Mouse (Mus musculus): ENCODE measurements around the gene Nmnat2. TPM values are rescaled to one million over a fixed set of nuclear protein-coding genes. Genes with fewer than 3 reads are reported as not detected.
A peak's percentile ranks its signal among the peaks of the same experiment; 100 is the strongest.
"Not testable (repeated sequence)": the region's sequence is repeated elsewhere in the genome, so short reads cannot be mapped to it uniquely, and the experiment has no call there.

Gene Nmnat2
- polyA plus RNA-seq, 1 experiment from 2014 or later: 1.3 TPM

- 59% methylated on average over 10 of the region's 10 CpGs for WGBS
- Histone ChIP-seq H3K4me1 (ENCODE audit: control insufficient read depth, insufficient read depth, low read length) (peaks cover 26% of the 10 kb centered on the region), H3K9ac (ENCODE audit: low read depth, low read length) (no peak overlapping the region), H3K4me3 (ENCODE audit: low read length) (no peak overlapping the region), H3K36me3 (ENCODE audit: control insufficient read depth, insufficient read depth, low read length) (no peaks in the 10 kb centered on the region), H3K27ac (ENCODE audit: low read length) (no peak overlapping the region), H3K4me2 (ENCODE audit: low read depth, low read length) (no peak overlapping the region), H3K9me3 (ENCODE audit: control insufficient read depth, low read length) (no peaks in the 10 kb centered on the region), H3K27me3 (replicated peaks; ENCODE audit: control insufficient read depth, insufficient read depth, low read length) (no peaks in the 10 kb centered on the region; the same call in none of the 2 replicates)
- ATAC-seq: no peak
Observed at GRCm38 (mm10) chr1:153072711-153073110, 117.9 kb downstream of the Nmnat2 start.

GRCm38 (mm10) chr1:153073441-153073840 is 118.6 kb downstream of the Nmnat2 start:
- Histone ChIP-seq H3K4me2 (ENCODE audit: low read depth, low read length) (peak overlapping the region; percentile 22; the same call in 1 of the 2 replicates), H3K4me3 (ENCODE audit: low read length) (no peak overlapping the region), H3K9ac (ENCODE audit: low read depth, low read length) (no peak overlapping the region), H3K36me3 (ENCODE audit: control insufficient read depth, insufficient read depth, low read length) (no peaks in the 10 kb centered on the region), H3K27me3 (replicated peaks; ENCODE audit: control insufficient read depth, insufficient read depth, low read length) (no peaks in the 10 kb centered on the region; the same call in none of the 2 replicates), H3K9me3 (ENCODE audit: control insufficient read depth, low read length) (no peaks in the 10 kb centered on the region), H3K4me1 (ENCODE audit: control insufficient read depth, insufficient read depth, low read length) (peaks cover 26% of the 10 kb centered on the region), H3K27ac (ENCODE audit: low read length) (no peak overlapping the region)
- peak; percentile 57 for ATAC-seq
- 21% methylated on average over 9 of the region's 9 CpGs for WGBS

GRCm38 (mm10) chr1:153075087-153075736 is 120.4 kb downstream of the Nmnat2 start:
- H3K27ac ChIP-seq (ENCODE audit: low read length): no peak overlapping the region

DNA sequence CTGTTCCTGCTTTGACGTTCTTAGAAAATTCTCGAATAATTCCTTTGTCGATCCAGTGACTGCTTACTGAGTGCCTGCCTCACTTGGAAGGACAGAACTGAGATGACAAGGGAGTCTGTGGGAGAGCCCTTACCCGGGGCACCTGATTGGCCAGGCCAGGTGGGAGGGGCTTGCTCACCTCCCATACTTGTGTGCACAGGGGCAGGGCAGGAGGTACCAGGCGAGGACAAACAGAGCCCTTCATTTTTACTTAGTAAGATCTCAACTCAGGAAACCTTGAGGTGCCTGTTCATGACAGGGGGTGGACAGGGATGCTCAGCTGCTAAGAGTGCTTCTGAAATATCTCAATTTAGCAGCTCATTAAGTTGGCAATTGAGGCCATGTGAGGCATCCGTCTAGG is 121.2 kb downstream of the Nmnat2 start:
- no peaks in the 10 kb centered on the region; the same call in none of the 2 replicates for H3K27me3 ChIP-seq (replicated peaks; ENCODE audit: control insufficient read depth, insufficient read depth, low read length)
- H3K4me3 ChIP-seq (ENCODE audit: low read length): no peak overlapping the region
- H3K4me1 ChIP-seq (ENCODE audit: control insufficient read depth, insufficient read depth, low read length): peaks cover 26% of the 10 kb centered on the region
- 43% methylated on average over 6 of the region's 6 CpGs for WGBS
- no peak overlapping the region for H3K27ac ChIP-seq (ENCODE audit: low read length)
- H3K36me3 ChIP-seq (ENCODE audit: control insufficient read depth, insufficient read depth, low read length): no peaks in the 10 kb centered on the region
- H3K9me3 ChIP-seq (ENCODE audit: control insufficient read depth, low read length): no peaks in the 10 kb centered on the region
- no peak overlapping the region for H3K9ac ChIP-seq (ENCODE audit: low read depth, low read length)
- ATAC-seq: no peak
- no peak overlapping the region for H3K4me2 ChIP-seq (ENCODE audit: low read depth, low read length)

More at GRCm38 (mm10) chr1:153075087-153075736, 120.4 kb downstream of the Nmnat2 start:
- H3K36me3 ChIP-seq (ENCODE audit: control insufficient read depth, insufficient read depth, low read length): no peaks in the 10 kb centered on the region
- WGBS: 76% methylated on average over 3 of the region's 3 CpGs
- no peaks in the 10 kb centered on the region; the same call in none of the 2 replicates for H3K27me3 ChIP-seq (replicated peaks; ENCODE audit: control insufficient read depth, insufficient read depth, low read length)
- no peak overlapping the region for H3K4me3 ChIP-seq (ENCODE audit: low read length)
- no peak overlapping the region for H3K9ac ChIP-seq (ENCODE audit: low read depth, low read length)
- H3K9me3 ChIP-seq (ENCODE audit: control insufficient read depth, low read length): no peaks in the 10 kb centered on the region
- H3K4me1 ChIP-seq (ENCODE audit: control insufficient read depth, insufficient read depth, low read length): peaks cover 26% of the 10 kb centered on the region
- no peak overlapping the region for H3K4me2 ChIP-seq (ENCODE audit: low read depth, low read length)
- ATAC-seq: no peak

GRCm38 (mm10) chr1:153083233-153083632 is 128.4 kb downstream of the Nmnat2 start:
- H3K9ac ChIP-seq (ENCODE audit: low read depth, low read length): not testable (repeated sequence)

GRCm38 (mm10) chr1:153084191-153084590 is 129.4 kb downstream of the Nmnat2 start:
- Histone ChIP-seq H3K4me3 (ENCODE audit: low read length) (no peak overlapping the region), H3K9me3 (ENCODE audit: control insufficient read depth, low read length) (no peaks in the 10 kb centered on the region), H3K4me2 (ENCODE audit: low read depth, low read length) (no peak overlapping the region), H3K9ac (ENCODE audit: low read depth, low read length) (no peak overlapping the region), H3K27me3 (replicated peaks; ENCODE audit: control insufficient read depth, insufficient read depth, low read length) (no peaks in the 10 kb centered on the region), H3K27ac (ENCODE audit: low read length) (no peak overlapping the region), H3K4me1 (ENCODE audit: control insufficient read depth, insufficient read depth, low read length) (no peaks in the 10 kb centered on the region), H3K36me3 (ENCODE audit: control insufficient read depth, insufficient read depth, low read length) (no peaks in the 10 kb centered on the region)
- ATAC-seq: no peak
- 60% methylated on average over 6 of the region's 6 CpGs for WGBS

More at GRCm38 (mm10) chr1:153083233-153083632, 128.4 kb downstream of the Nmnat2 start:
- H3K4me3 ChIP-seq (ENCODE audit: low read length); H3K27me3 ChIP-seq (replicated peaks; ENCODE audit: control insufficient read depth, insufficient read depth, low read length); ATAC-seq; H3K27ac ChIP-seq (ENCODE audit: low read length); H3K9me3 ChIP-seq (ENCODE audit: control insufficient read depth, low read length); H3K4me2 ChIP-seq (ENCODE audit: low read depth, low read length); H3K36me3 ChIP-seq (ENCODE audit: control insufficient read depth, insufficient read depth, low read length); H3K4me1 ChIP-seq (ENCODE audit: control insufficient read depth, insufficient read depth, low read length): not testable (repeated sequence)
- 88% methylated on average over 7 of the region's 14 CpGs for whole genome bisulfite sequencing

DNA sequence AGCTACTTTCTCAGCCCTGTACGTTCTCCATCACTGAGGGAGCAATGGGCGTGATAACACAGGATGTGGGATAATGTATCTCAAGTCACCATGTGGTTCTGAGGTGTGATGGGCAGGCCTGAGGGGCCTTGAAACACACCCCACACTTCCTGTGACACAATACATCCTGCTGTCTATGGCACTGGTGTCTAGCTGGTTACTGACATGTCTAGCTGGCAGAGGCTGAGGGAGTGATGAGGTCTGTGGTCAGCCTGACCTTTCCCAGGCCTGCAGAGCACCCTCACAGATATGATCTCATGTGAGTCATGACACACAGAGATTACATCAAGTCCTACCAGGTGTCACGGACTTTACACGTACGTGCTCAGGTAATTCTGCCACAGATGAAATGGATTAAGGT is 130.4 kb downstream of the Nmnat2 start:
- no peak overlapping the region for H3K4me3 ChIP-seq (ENCODE audit: low read length)
- ATAC-seq: no peak
- no peaks in the 10 kb centered on the region for H3K36me3 ChIP-seq (ENCODE audit: control insufficient read depth, insufficient read depth, low read length)
- WGBS: 91% methylated on average over 5 of the region's 5 CpGs
- no peak overlapping the region for H3K4me2 ChIP-seq (ENCODE audit: low read depth, low read length)
- H3K9ac ChIP-seq (ENCODE audit: low read depth, low read length): no peak overlapping the region
- no peaks in the 10 kb centered on the region for H3K4me1 ChIP-seq (ENCODE audit: control insufficient read depth, insufficient read depth, low read length)
- H3K9me3 ChIP-seq (ENCODE audit: control insufficient read depth, low read length): no peaks in the 10 kb centered on the region
- no peak overlapping the region for H3K27ac ChIP-seq (ENCODE audit: low read length)
- H3K27me3 ChIP-seq (replicated peaks; ENCODE audit: control insufficient read depth, insufficient read depth, low read length): no peaks in the 10 kb centered on the region

- Histone ChIP-seq H3K4me1 (ENCODE audit: control insufficient read depth, insufficient read depth, low read length) (peaks cover 5% of the 10 kb centered on the region; the same call in 1 of the 2 replicates), H3K9me3 (ENCODE audit: control insufficient read depth, low read length) (no peaks in the 10 kb centered on the region), H3K4me2 (ENCODE audit: low read depth, low read length) (no peak overlapping the region), H3K27ac (ENCODE audit: low read length) (no peak overlapping the region), H3K9ac (ENCODE audit: low read depth, low read length) (no peak overlapping the region), H3K36me3 (ENCODE audit: control insufficient read depth, insufficient read depth, low read length) (no peaks in the 10 kb centered on the region), H3K27me3 (replicated peaks; ENCODE audit: control insufficient read depth, insufficient read depth, low read length) (no peaks in the 10 kb centered on the region), H3K4me3 (ENCODE audit: low read length) (no peak overlapping the region)
- no peak for ATAC-seq
- WGBS: 83% methylated on average over 5 of the region's 5 CpGs
Observed at GRCm38 (mm10) chr1:153087771-153088170, 133.0 kb downstream of the Nmnat2 start.

DNA sequence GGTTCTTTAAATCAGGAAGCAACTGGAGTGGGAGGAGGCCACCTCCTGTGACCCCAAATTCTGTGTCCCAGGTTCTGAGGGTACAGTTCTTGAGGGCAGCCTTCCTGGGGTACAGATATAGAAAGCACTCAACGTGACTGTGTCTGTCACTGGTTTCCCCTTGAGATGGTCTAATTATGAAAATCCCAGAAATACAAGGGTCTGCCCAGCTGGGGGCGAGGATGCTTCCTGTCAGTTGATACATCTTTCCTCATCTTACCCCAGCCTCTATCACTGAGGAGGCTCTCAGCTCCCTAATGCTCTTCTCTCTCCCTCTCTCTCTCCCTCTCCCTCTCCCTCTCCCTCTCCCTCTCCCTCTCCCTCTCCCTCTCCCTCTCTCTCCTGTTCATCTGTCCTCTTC is 135.3 kb downstream of the Nmnat2 start:
- no peaks in the 10 kb centered on the region for H3K9me3 ChIP-seq (ENCODE audit: control insufficient read depth, low read length)
- WGBS: 84% methylated on average over 2 of the region's 2 CpGs
- no peak overlapping the region for H3K27ac ChIP-seq (ENCODE audit: low read length)
- no peak overlapping the region for H3K4me2 ChIP-seq (ENCODE audit: low read depth, low read length)
- peaks cover 5% of the 10 kb centered on the region; the same call in 1 of the 2 replicates for H3K4me1 ChIP-seq (ENCODE audit: control insufficient read depth, insufficient read depth, low read length)
- no peaks in the 10 kb centered on the region for H3K27me3 ChIP-seq (replicated peaks; ENCODE audit: control insufficient read depth, insufficient read depth, low read length)
- ATAC-seq: no peak
- H3K36me3 ChIP-seq (ENCODE audit: control insufficient read depth, insufficient read depth, low read length): no peaks in the 10 kb centered on the region
- no peak overlapping the region for H3K4me3 ChIP-seq (ENCODE audit: low read length)
- H3K9ac ChIP-seq (ENCODE audit: low read depth, low read length): no peak overlapping the region

DNA sequence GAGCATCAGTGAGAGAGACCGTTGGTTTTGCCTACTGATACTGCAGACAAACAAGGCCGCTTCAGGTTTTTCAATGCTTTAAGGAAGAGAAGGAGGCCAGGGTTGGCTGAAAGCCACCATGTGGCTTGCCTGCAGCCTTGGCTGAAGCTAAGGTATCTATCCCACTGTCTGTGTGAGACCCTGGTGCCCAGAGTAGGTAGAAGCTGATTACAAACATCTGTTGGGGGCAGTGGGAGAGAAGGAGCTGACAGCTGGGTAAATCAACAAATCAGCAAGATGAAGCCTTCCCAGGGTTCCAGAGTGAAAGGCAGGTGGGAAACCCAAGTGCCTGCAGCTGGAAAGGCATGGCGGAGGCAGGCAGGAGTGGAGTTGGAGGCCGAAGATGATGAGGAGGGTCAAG is 136.0 kb downstream of the Nmnat2 start:
- H3K27me3 ChIP-seq (replicated peaks; ENCODE audit: control insufficient read depth, insufficient read depth, low read length): no peaks in the 10 kb centered on the region
- no peak for ATAC-seq
- H3K4me1 ChIP-seq (ENCODE audit: control insufficient read depth, insufficient read depth, low read length): peaks cover 5% of the 10 kb centered on the region; the same call in 1 of the 2 replicates
- no peak overlapping the region for H3K4me3 ChIP-seq (ENCODE audit: low read length)
- H3K4me2 ChIP-seq (ENCODE audit: low read depth, low read length): no peak overlapping the region
- no peak overlapping the region for H3K27ac ChIP-seq (ENCODE audit: low read length)
- no peaks in the 10 kb centered on the region for H3K36me3 ChIP-seq (ENCODE audit: control insufficient read depth, insufficient read depth, low read length)
- no peak overlapping the region for H3K9ac ChIP-seq (ENCODE audit: low read depth, low read length)
- H3K9me3 ChIP-seq (ENCODE audit: control insufficient read depth, low read length): no peaks in the 10 kb centered on the region
- 84% methylated on average over 4 of the region's 4 CpGs for WGBS

All from intestine, embryonic 16.5 days (tissue).